Mouse (Mus musculus) heart, adult 2 months (tissue): ENCODE measurements around the gene Apba2. TPM values are rescaled to one million over a fixed set of nuclear protein-coding genes. Genes with fewer than 3 reads are reported as not detected.

ENCODE experiments used
- DNase-seq, 2 experiments: peaks; one replicate each; pipeline ENCODE4 v3.0.0; 2021
- H3K27ac ChIP-seq: fragments of 200-600 bp; 2 replicates; pipeline ENCODE4 v1.8.1; 2022
- H3K27me3 ChIP-seq: fragments of 200-500 bp; 2 replicates; pipeline ENCODE4 v1.6.1; 2012; ENCODE audit warnings: mild to moderate bottlenecking, low read length, inconsistent platforms, mixed read lengths; ENCODE audit not compliant: control insufficient read depth, insufficient read depth
- H3K36me3 ChIP-seq: fragments of 200-500 bp; 2 replicates; pipeline ENCODE4 v1.6.1; 2012; ENCODE audit warnings: low read length, inconsistent platforms; ENCODE audit not compliant: control insufficient read depth, insufficient read depth
- H3K4me1 ChIP-seq: fragments of 200-500 bp; 2 replicates; pipeline ENCODE4 v1.6.1; 2011; ENCODE audit warnings: low read length; ENCODE audit not compliant: control insufficient read depth, insufficient read depth
- H3K4me3 ChIP-seq: fragments of 200-600 bp; 2 replicates; pipeline ENCODE4 v1.8.1; 2022
- H3K79me2 ChIP-seq: fragments of 200-500 bp; replicated peaks from 2 replicates; pipeline ENCODE4 v1.6.1; 2012; ENCODE audit warnings: mild to moderate bottlenecking, inconsistent platforms, low read length, moderate library complexity, mixed read lengths; ENCODE audit not compliant: control insufficient read depth, insufficient read depth
- H3K9ac ChIP-seq: fragments of 200-500 bp; 2 replicates; pipeline ENCODE4 v1.6.1; 2012; ENCODE audit warnings: low read depth, mild to moderate bottlenecking, control low read depth, inconsistent platforms, low read length, mixed read lengths
- CTCF ChIP-seq: fragments of 200-600 bp; IDR thresholded peaks from 2 replicates; pipeline ENCODE4 v1.8.1; 2022; ENCODE audit warnings: antibody characterized with exemption, mild to moderate bottlenecking, moderate library complexity
- EP300 ChIP-seq: fragments of 200-500 bp; IDR thresholded peaks from 2 replicates; pipeline ENCODE4 v1.6.1; 2011; ENCODE audit warnings: low read depth, low read length, control low read depth; ENCODE audit not compliant: insufficient read depth
- POLR2A ChIP-seq: fragments of 200-500 bp; IDR thresholded peaks from 2 replicates; pipeline ENCODE4 v1.6.1; 2011; ENCODE audit warnings: mild to moderate bottlenecking, low read depth, low read length, control low read depth; ENCODE audit not compliant: insufficient read depth
- WGBS: fragments of 180-500 bp; shearing (Covaris S2); methylation state at CpG from one replicate; pipeline ENCODE4 v1.1.7; 2018; 5-methylcytosine and 5-hydroxymethylcytosine counted together
- intact Hi-C: fragments of 180-260 bp; cut with DNase I; formaldehyde crosslinking; loops from one replicate; pipeline ENCODE4 v1.15.1; 2025
- polyA plus RNA-seq: library from polyadenylated mRNA; depleted of rRNA; stranded (reverse); fragments of >200 nt; gene quantifications from 2 replicates; pipeline ENCODE4 v1.2.3, GENCODE M21; 2012
- total RNA-seq, 2 experiments: library from RNA; stranded (reverse); gene quantifications; 2 replicates each; pipeline ENCODE4 v1.2.3; 2021

The Apba2 gene
- total and polyA plus RNA-seq, 3 experiments = 0.68 to 1.2 (median 0.90) TPM

- 33% methylated on average over 7 of the region's 7 CpGs for WGBS
- intact Hi-C loops = no loop called here
- peak in 1 of 2 experiments; percentile 24 for DNase-seq
- Histone ChIP-seq H3K4me3 (no peak overlapping the region), H3K27ac (no peak overlapping the region), H3K27me3 (no peaks in the 10 kb centered on the region), H3K4me1 (no peaks in the 10 kb centered on the region), H3K79me2 (no peaks in the 10 kb centered on the region), H3K9ac (no peak overlapping the region), H3K36me3 (no peaks in the 10 kb centered on the region)
- TF ChIP-seq CTCF (peak; percentile 58), POLR2A (no peak)
Observed at GRCm38 (mm10) chr7:64729785-64730184, 228.3 kb downstream of the Apba2 start.

- Histone ChIP-seq H3K27ac (no peak overlapping the region), H3K4me3 (no peak overlapping the region), H3K79me2 (no peaks in the 10 kb centered on the region), H3K36me3 (no peaks in the 10 kb centered on the region), H3K4me1 (no peaks in the 10 kb centered on the region), H3K27me3 (no peaks in the 10 kb centered on the region), H3K9ac (no peak overlapping the region)
- WGBS = 73% methylated on average over 11 of the region's 11 CpGs
- DNase-seq = no peak
- intact Hi-C loops = no loop called here
- no peak for TF ChIP-seq CTCF
- no peak for TF ChIP-seq POLR2A
- no peak for TF ChIP-seq EP300
Observed at GRCm38 (mm10) chr7:64739131-64739530, 237.6 kb downstream of the Apba2 start.

- intact Hi-C loops = loop anchor here (10.0 kb wide), 2 partner anchors 237 to 317 kb away; partner anchors contain the start of gene Apba2
Observed at GRCm38 (mm10) chr7:64741333-64742307, 240.1 kb downstream of the Apba2 start.

GRCm38 (mm10) chr7:64743610-64744009, 242.1 kb downstream of the Apba2 start:
- Histone ChIP-seq H3K4me3 (no peak overlapping the region), H3K27ac (no peak overlapping the region), H3K4me1 (no peaks in the 10 kb centered on the region), H3K27me3 (no peaks in the 10 kb centered on the region), H3K79me2 (no peaks in the 10 kb centered on the region), H3K36me3 (no peaks in the 10 kb centered on the region), H3K9ac (no peak overlapping the region)
- WGBS = 78% methylated on average over 7 of the region's 7 CpGs
- intact Hi-C loops = loop anchor here (10.0 kb wide), 2 partner anchors 239 to 319 kb away; partner anchors contain the start of gene Apba2
- TF ChIP-seq EP300 (no peak), CTCF (no peak), POLR2A (no peak)
- no peak for DNase-seq

More at GRCm38 (mm10) chr7:64741333-64742307, 240.1 kb downstream of the Apba2 start:
- peak; percentile 29 to 60 for DNase-seq
- no peaks in the 10 kb centered on the region for H3K79me2 ChIP-seq
- no peak overlapping the region for H3K9ac ChIP-seq
- H3K36me3 ChIP-seq = no peaks in the 10 kb centered on the region
- WGBS = 30% methylated on average over 8 of the region's 8 CpGs
- no peak overlapping the region for H3K27ac ChIP-seq
- no peaks in the 10 kb centered on the region for H3K4me1 ChIP-seq
- TF ChIP-seq CTCF (peak; percentile 87), EP300 (no peak)
- no peaks in the 10 kb centered on the region for H3K27me3 ChIP-seq
- H3K4me3 ChIP-seq = no peak overlapping the region

GRCm38 (mm10) chr7:64751465-64751864, 250.0 kb downstream of the Apba2 start:
- peak; percentile 9 to 39 for DNase-seq
- intact Hi-C loops = no loop called here
- Histone ChIP-seq H3K36me3 (no peaks in the 10 kb centered on the region), H3K27me3 (no peaks in the 10 kb centered on the region), H3K9ac (no peak overlapping the region), H3K79me2 (no peaks in the 10 kb centered on the region), H3K4me1 (no peaks in the 10 kb centered on the region), H3K4me3 (no peak overlapping the region), H3K27ac (no peak overlapping the region)
- TF ChIP-seq CTCF (peak; percentile 90), POLR2A (no peak), EP300 (no peak)
- WGBS = 26% methylated on average over 5 of the region's 5 CpGs

GRCm38 (mm10) chr7:64752133-64752532, 250.6 kb downstream of the Apba2 start:
- H3K27me3 ChIP-seq = no peaks in the 10 kb centered on the region
- WGBS = 86% methylated on average over 7 of the region's 7 CpGs
- H3K27ac ChIP-seq = no peak overlapping the region
- no peaks in the 10 kb centered on the region for H3K4me1 ChIP-seq
- H3K79me2 ChIP-seq = no peaks in the 10 kb centered on the region
- intact Hi-C loops = no loop called here
- TF ChIP-seq CTCF (no peak), EP300 (no peak), POLR2A (no peak)
- H3K9ac ChIP-seq = no peak overlapping the region
- DNase-seq = no peak
- H3K4me3 ChIP-seq = no peak overlapping the region
- H3K36me3 ChIP-seq = no peaks in the 10 kb centered on the region
